Mouse (Mus musculus) embryonic facial prominence, embryonic 14.5 days (tissue): ENCODE results near the gene Syn3. TPM values are rescaled to one million over a fixed set of nuclear protein-coding genes. Genes with fewer than 3 reads are reported as not detected.
A peak's percentile ranks its signal among the peaks of the same experiment; 100 is the strongest.

Experiments used
- ATAC-seq: fragments of 200-750 bp; cut with Nextera tagmentation; 2 replicates; pipeline ENCODE4 v1.8.0; 2017; ENCODE audit warnings: low read depth, moderate number of reproducible peaks, moderate TSS enrichment
- DNase-seq: peaks from one replicate; pipeline ENCODE4 v3.0.0-alpha.2; 2015; ENCODE audit warnings: low spot score
- H3K27ac ChIP-seq: fragments of 300-500 bp; sonication (generic); replicated peaks from 2 replicates; pipeline ENCODE4 v1.5.1; 2014; ENCODE audit warnings: low read depth, mild to moderate bottlenecking, low read length, moderate library complexity
- H3K27me3 ChIP-seq: fragments of 300-500 bp; sonication (generic); replicated peaks from 2 replicates; pipeline ENCODE4 v1.6.1; 2014; ENCODE audit warnings: low read length; ENCODE audit not compliant: control insufficient read depth, insufficient read depth
- H3K36me3 ChIP-seq: fragments of 300-500 bp; sonication (generic); 2 replicates; pipeline ENCODE4 v1.6.1; 2014; ENCODE audit warnings: low read length, mixed read lengths; ENCODE audit not compliant: control insufficient read depth, insufficient read depth
- H3K4me1 ChIP-seq: fragments of 300-500 bp; sonication (generic); 2 replicates; pipeline ENCODE4 v1.6.1; 2014; ENCODE audit warnings: antibody characterized with exemption, low read length; ENCODE audit not compliant: control insufficient read depth, insufficient read depth
- H3K4me2 ChIP-seq: fragments of 300-500 bp; sonication (generic); 2 replicates; pipeline ENCODE4 v1.6.1; 2014; ENCODE audit warnings: low read depth, mild to moderate bottlenecking, low read length, moderate library complexity, mixed read lengths
- H3K4me3 ChIP-seq: fragments of 300-500 bp; sonication (generic); 2 replicates; pipeline ENCODE4 v1.5.1; 2014; ENCODE audit warnings: low read depth, mild to moderate bottlenecking, low read length
- H3K9ac ChIP-seq: fragments of 300-500 bp; sonication (generic); 2 replicates; pipeline ENCODE4 v1.6.1; 2014; ENCODE audit warnings: low read depth, mild to moderate bottlenecking, low read length, moderate library complexity, mixed read lengths
- H3K9me3 ChIP-seq: fragments of 300-500 bp; sonication (generic); 2 replicates; pipeline ENCODE4 v1.6.1; 2016; ENCODE audit warnings: low read length; ENCODE audit not compliant: control insufficient read depth
- WGBS: fragments of 180-500 bp; shearing (Covaris S2); extraction: QIAGEN DNeasy Blood & Tissue Kit; methylation state at CpG from one replicate; pipeline ENCODE4 v1.1.7; 2014; 5-methylcytosine and 5-hydroxymethylcytosine counted together
- polyA plus RNA-seq: library from polyadenylated mRNA; unstranded; fragments of >200 nt; fragmentation: Nextera tagmentation; extraction: Ambion mirVana; gene quantifications from 2 replicates; pipeline ENCODE4 v1.2.1, GENCODE M21; 2014

The Syn3 gene
- polyA plus RNA-seq, 1 experiment from 2014 or later: 2.4 TPM

DNA sequence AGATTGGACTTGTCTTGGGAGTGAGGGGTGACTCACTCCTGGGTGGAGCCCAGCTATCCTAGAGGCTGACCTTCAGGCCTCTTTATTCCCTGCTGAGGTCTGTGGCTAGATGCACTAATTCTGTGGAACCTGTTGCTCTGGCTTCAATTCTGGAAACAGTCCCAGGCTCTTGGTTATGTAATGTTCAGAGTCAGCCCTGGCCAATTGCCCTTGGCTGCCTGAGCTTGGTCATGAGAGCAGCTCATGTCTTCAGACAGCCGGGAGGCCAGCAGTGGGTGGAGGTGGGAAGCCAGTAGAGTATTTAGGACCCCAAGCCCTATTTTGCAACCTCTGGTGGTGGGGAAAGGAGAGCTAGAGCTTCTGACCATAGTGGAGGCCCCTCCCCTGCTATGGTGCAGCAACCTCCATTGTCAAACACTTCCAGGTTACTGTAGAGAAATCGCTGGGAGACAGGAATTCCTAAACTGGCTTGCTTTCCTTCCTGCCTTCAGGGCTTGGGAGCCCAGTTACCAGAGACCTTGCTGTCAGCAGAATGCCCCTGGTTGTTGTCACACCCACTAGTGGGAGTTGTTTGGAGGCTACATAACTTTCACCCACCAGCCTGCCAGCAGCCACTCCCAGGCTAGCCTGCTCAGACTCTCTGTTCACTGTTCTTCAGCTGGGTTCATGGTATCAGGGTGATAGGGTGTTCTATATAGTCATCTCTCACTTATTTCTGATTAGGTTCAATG, 158.9 kb downstream of the Syn3 start:
- no peak overlapping the region for H3K9ac ChIP-seq
- H3K4me3 ChIP-seq: no peak overlapping the region
- H3K27me3 ChIP-seq: no peaks in the 10 kb centered on the region
- peaks cover 11% of the 10 kb centered on the region for H3K36me3 ChIP-seq
- H3K27ac ChIP-seq: peak overlapping the region; percentile 25
- peak; percentile 90 for DNase-seq
- peak; percentile 41; the same call in 1 of the 2 replicates for ATAC-seq
- no peak overlapping the region for H3K4me2 ChIP-seq
- peaks cover 37% of the 10 kb centered on the region for H3K4me1 ChIP-seq
- no peaks in the 10 kb centered on the region for H3K9me3 ChIP-seq
- 39% methylated on average over 2 of the region's 2 CpGs for WGBS

DNA sequence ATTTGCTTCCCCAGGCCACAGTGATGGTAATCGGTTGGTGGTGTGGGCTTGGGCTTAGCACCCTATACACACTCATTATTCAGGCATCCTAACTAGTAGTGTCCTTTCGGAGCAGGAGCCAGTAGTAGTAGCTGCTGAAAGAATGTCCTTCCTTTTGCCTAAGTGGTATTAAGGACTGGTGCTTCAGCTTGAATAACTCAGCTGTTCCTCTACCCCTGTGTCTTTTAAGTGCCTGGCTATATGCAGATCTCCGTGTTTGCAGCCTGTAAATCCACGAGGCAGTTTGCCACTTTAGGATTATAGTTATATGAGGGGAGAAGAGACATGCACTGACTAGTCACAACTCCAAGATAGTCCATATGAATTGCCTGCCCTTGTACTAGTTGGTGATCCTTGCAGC, 159.6 kb downstream of the Syn3 start:
- H3K9ac ChIP-seq: no peak overlapping the region
- ATAC-seq: no peak

DNA sequence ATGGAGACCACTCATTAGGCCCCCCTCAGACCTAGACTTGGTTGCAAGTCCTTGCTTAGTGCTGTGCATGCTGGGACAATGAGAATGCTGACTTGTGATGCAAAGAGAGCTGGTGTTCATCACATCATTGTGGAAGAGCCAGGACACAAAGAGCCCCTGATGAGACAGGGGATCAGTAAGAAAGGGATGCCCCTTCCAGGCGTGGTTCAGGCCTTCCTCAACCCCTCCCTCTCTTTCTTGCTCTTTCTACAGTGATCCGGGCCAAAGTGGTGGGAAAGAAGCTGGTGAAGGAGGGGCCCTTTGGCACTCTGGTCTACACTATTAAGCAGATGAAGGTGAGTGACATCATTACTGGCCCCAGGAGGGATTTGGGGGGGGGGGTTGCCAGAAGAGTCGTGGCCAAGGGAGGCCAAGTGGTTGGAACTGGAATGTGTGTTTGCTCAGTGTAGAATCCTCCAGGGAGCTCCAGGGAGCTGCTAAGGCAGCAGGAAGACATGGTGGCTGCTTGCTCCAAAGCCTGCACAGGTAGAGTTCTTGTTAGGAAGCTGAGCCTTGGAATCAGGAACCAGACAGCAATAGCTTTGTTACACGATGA, 160.5 kb downstream of the Syn3 start:
- H3K36me3 ChIP-seq: no peaks in the 10 kb centered on the region
- no peak for DNase-seq
- peaks cover 38% of the 10 kb centered on the region for H3K4me1 ChIP-seq
- no peak for ATAC-seq
- no peak overlapping the region for H3K27ac ChIP-seq
- no peaks in the 10 kb centered on the region for H3K27me3 ChIP-seq
- no peaks in the 10 kb centered on the region for H3K9me3 ChIP-seq
- H3K4me3 ChIP-seq: no peak overlapping the region
- H3K4me2 ChIP-seq: no peak overlapping the region
- H3K9ac ChIP-seq: no peak overlapping the region
- 45% methylated on average over 4 of the region's 4 CpGs for WGBS

More for the DNA sequence above, 159.6 kb downstream of the Syn3 start:
- H3K27ac ChIP-seq: no peak overlapping the region
- H3K4me3 ChIP-seq: no peak overlapping the region
- H3K9me3 ChIP-seq: no peaks in the 10 kb centered on the region
- H3K4me2 ChIP-seq: no peak overlapping the region
- DNase-seq: no peak
- peaks cover 4% of the 10 kb centered on the region; the same call in 1 of the 2 replicates for H3K36me3 ChIP-seq
- no peaks in the 10 kb centered on the region for H3K27me3 ChIP-seq
- 75% methylated on average over 4 of the region's 4 CpGs for WGBS
- peaks cover 38% of the 10 kb centered on the region for H3K4me1 ChIP-seq

DNA sequence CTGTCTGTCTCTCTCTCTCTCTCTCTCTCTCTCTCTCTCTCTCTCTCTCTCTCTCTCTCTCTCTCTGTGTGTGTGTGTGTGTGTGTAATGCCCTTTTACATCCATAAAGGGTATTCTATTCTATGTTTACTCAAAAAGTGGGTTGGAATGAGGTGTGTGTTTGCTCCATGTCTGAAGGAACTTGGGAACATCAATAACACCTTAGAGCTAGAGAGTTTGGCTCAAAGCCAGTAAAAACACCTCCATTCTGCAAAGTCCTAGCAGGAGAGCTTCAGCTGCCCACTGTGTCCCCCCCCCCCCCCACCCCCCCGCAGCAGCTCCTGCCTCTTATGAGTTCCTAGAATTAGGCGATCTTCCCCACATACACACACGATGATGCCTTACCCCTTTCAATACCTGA, 161.5 kb downstream of the Syn3 start:
- WGBS: 29% methylated on average over 3 of the region's 3 CpGs
- ATAC-seq (no peak), DNase-seq (peak; percentile 41)
- Histone ChIP-seq H3K27me3 (no peaks in the 10 kb centered on the region), H3K36me3 (no peaks in the 10 kb centered on the region), H3K9me3 (no peaks in the 10 kb centered on the region), H3K4me3 (no peak overlapping the region), H3K4me1 (peaks cover 45% of the 10 kb centered on the region), H3K4me2 (no peak overlapping the region), H3K27ac (no peak overlapping the region), H3K9ac (no peak overlapping the region)

DNA sequence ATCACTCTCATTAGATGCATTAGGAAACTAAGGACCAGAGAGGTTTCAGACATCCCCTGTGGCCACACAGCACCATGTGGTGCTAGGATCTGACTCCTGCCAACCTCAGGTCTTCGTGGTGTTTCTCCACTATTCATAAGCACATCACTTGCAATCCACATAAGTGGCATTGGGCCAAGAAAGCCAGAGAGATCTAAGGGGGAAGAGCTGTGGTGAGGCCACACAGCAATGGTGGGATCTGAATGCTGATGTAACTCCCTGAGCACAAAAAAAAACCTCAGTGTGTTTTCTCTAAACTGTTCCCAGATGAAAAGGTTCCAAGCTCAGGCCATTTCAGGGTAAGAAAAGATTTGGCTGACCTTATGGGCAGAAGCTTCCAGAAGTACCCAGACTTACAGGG, 162.2 kb downstream of the Syn3 start:
- H3K4me2 ChIP-seq: no peak overlapping the region
- ATAC-seq (no peak), DNase-seq (peak; percentile 61)
- no peaks in the 10 kb centered on the region for H3K36me3 ChIP-seq
- H3K9ac ChIP-seq: no peak overlapping the region
- WGBS: 27% methylated on average over 1 of the region's 1 CpGs
- no peak overlapping the region for H3K4me3 ChIP-seq
- H3K9me3 ChIP-seq: no peaks in the 10 kb centered on the region
- no peak overlapping the region for H3K27ac ChIP-seq
- H3K27me3 ChIP-seq: no peaks in the 10 kb centered on the region
- peaks cover 51% of the 10 kb centered on the region for H3K4me1 ChIP-seq

- 54% methylated on average over 8 of the region's 8 CpGs for whole genome bisulfite sequencing
- DNase-seq (no peak), ATAC-seq (no peak)
- H3K36me3 ChIP-seq: no peaks in the 10 kb centered on the region
- H3K27ac ChIP-seq: no peak overlapping the region
- no peak overlapping the region for H3K4me2 ChIP-seq
- H3K9me3 ChIP-seq: no peaks in the 10 kb centered on the region
- H3K9ac ChIP-seq: no peak overlapping the region
- peaks cover 50% of the 10 kb centered on the region for H3K4me1 ChIP-seq
- H3K4me3 ChIP-seq: no peak overlapping the region
- H3K27me3 ChIP-seq: no peaks in the 10 kb centered on the region
Measured at GRCm38 (mm10) chr10:86334581-86334980, 164.1 kb downstream of the Syn3 start.

GRCm38 (mm10) chr10:86332942-86333341, 165.8 kb downstream of the Syn3 start:
- ATAC-seq: no peak
- H3K9ac ChIP-seq: no peak overlapping the region
- no peaks in the 10 kb centered on the region for H3K36me3 ChIP-seq
- no peaks in the 10 kb centered on the region for H3K27me3 ChIP-seq
- H3K4me3 ChIP-seq: no peak overlapping the region
- H3K4me2 ChIP-seq: no peak overlapping the region
- no peak overlapping the region for H3K27ac ChIP-seq
- WGBS: 82% methylated on average over 3 of the region's 3 CpGs
- no peaks in the 10 kb centered on the region for H3K9me3 ChIP-seq
- no peak for DNase-seq
- peaks cover 46% of the 10 kb centered on the region for H3K4me1 ChIP-seq

GRCm38 (mm10) chr10:86331681-86332281, 166.9 kb downstream of the Syn3 start:
- Histone ChIP-seq H3K9ac (no peak overlapping the region), H3K27me3 (no peaks in the 10 kb centered on the region), H3K27ac (peak overlapping the region; percentile 72), H3K9me3 (no peaks in the 10 kb centered on the region), H3K4me2 (no peak overlapping the region), H3K4me1 (peaks cover 39% of the 10 kb centered on the region), H3K36me3 (peaks cover 2% of the 10 kb centered on the region; the same call in 1 of the 2 replicates), H3K4me3 (no peak overlapping the region)
- peak; percentile 42 for ATAC-seq
- peak; percentile 85 for DNase-seq
- WGBS: 16% methylated on average over 7 of the region's 7 CpGs
